Mouse (Mus musculus): ENCODE measurements at regions not wholly inside any gene's neighbourhood (a gene's known extent, or its start where the extent isn't known, plus 50 kb on each side); places are given as distances from the start of the nearest gene placed in this dataset.

GRCm38 (mm10) chr4:32147146-32147545 lies 91.5 kb upstream of the Bach2 start:
- TF ChIP-seq CTCF (IDR thresholded peaks at IDR 0.05; ENCODE audit: insufficient read depth, low read depth, low read length) (no peak), POLR2A (IDR thresholded peaks at IDR 0.05; ENCODE audit: insufficient read depth, low read depth, low read length) (no peak)

Measured in olfactory bulb, adult 2 months (tissue).